Mouse (Mus musculus): Measurements from ENCODE around the gene Itpr1. TPM values are rescaled to one million over a fixed set of nuclear protein-coding genes. Genes with fewer than 3 reads are reported as not detected.

The Itpr1 gene
- polyA plus RNA-seq, 1 experiment from 2014 or later = 9.0 TPM

DNA sequence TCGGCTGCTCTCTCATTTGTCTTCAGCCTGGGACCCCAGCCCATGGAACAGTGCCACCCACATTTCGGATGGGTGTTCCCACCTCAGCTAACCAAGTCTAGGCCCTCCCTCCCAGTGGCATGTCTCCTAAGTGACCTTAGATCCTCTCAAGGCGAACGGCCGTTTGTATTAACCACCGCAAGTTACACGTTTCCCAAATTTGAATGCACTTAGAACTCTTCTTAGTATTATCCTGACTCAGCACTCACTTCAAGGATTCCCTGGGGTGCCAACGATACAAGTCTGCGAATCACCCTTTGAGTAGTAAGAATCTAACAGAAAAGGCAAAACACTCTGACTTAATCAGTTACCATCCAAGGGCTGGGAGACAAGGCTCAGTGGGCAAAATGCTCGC is 311.7 kb downstream of the Itpr1 start:
- H3K4me2 ChIP-seq (replicated peaks) = no peak overlapping the region
- no peak overlapping the region for H3K9ac ChIP-seq
- no peak for ATAC-seq
- peaks cover 7% of the 10 kb centered on the region for H3K4me1 ChIP-seq (replicated peaks)
- H3K27ac ChIP-seq = no peak overlapping the region
- WGBS = 89% methylated on average over 10 of the region's 10 CpGs
- no peaks in the 10 kb centered on the region for H3K9me3 ChIP-seq
- H3K4me3 ChIP-seq (replicated peaks) = no peak overlapping the region
- no peaks in the 10 kb centered on the region for H3K27me3 ChIP-seq (replicated peaks)
- no peaks in the 10 kb centered on the region for H3K36me3 ChIP-seq

DNA sequence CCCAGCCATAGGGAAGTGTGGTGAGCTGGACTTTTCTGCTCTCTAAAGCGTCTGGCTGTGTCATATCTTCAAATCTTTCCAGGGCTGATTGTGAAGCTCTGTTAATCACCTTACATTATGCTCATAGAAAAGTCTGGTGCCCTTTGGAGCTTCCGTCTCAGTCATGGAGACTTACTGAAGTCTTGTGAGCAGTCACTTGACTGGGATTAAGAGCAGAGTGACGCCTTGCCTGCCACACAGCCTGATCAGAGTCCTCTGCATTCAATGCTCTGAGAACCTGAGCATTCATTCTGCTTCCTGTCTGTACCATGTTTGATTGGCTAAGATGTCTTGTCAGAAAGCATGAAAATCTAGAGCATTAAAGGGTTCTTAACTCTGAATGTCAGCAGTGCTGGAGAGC is 314.7 kb downstream of the Itpr1 start:
- Histone ChIP-seq H3K27me3 (replicated peaks) (no peaks in the 10 kb centered on the region), H3K4me2 (replicated peaks) (no peak overlapping the region), H3K36me3 (no peaks in the 10 kb centered on the region), H3K27ac (peak overlapping the region; percentile 51), H3K4me1 (replicated peaks) (peaks cover 23% of the 10 kb centered on the region), H3K4me3 (replicated peaks) (no peak overlapping the region), H3K9ac (no peak overlapping the region), H3K9me3 (no peaks in the 10 kb centered on the region)
- WGBS = 83% methylated on average over 3 of the region's 3 CpGs
- peak; percentile 58 for ATAC-seq

DNA sequence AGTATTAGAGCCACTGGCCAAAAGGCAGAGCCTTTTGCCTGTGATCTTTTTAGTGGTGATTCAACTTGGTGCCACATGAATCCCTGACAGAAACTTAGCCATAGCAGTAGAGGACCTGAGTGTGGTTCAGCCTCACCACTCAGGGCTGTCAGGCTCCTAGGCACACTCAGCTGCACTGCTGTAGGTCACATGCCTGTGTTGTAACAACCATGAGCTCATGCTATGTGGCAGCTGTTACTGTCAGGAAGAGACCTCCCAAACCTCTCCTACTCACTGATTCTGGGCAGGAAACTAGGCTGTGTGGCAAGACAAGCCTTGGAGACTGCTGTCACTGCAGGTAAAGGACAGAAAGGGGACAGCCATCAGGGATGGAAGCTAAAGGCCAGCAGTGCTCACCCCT is 315.1 kb downstream of the Itpr1 start:
- Histone ChIP-seq H3K27ac (peak overlapping the region; percentile 51), H3K27me3 (replicated peaks) (no peaks in the 10 kb centered on the region), H3K4me2 (replicated peaks) (no peak overlapping the region), H3K4me1 (replicated peaks) (peaks cover 27% of the 10 kb centered on the region), H3K36me3 (no peaks in the 10 kb centered on the region), H3K9me3 (no peaks in the 10 kb centered on the region), H3K4me3 (replicated peaks) (no peak overlapping the region), H3K9ac (no peak overlapping the region)
- ATAC-seq = peak; percentile 50

DNA sequence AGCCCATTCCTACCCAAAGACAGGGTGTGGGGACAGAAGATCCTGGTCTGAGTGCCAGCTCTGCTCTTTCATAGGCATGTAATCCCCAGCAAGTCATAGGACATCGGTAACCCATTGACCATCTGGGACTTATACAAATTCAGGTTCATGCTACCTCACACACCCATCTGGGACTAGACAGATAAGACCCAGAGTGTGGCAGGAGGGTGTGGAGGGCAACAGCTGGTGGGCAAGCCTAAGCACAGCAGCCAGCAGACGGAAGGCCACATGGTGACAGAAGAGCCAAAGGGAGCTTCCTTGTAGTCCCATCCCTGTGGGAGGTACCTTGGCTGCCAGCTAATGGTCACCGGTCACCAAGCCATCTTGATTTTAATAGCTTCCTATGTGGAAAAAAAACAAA is 316.3 kb downstream of the Itpr1 start:
- no peak overlapping the region for H3K9ac ChIP-seq
- H3K36me3 ChIP-seq = no peaks in the 10 kb centered on the region
- WGBS = 90% methylated on average over 3 of the region's 3 CpGs
- H3K27me3 ChIP-seq (replicated peaks) = no peaks in the 10 kb centered on the region
- no peaks in the 10 kb centered on the region for H3K9me3 ChIP-seq
- no peak overlapping the region for H3K4me2 ChIP-seq (replicated peaks)
- peak; percentile 23; the same call in 1 of the 2 replicates for ATAC-seq
- no peak overlapping the region for H3K27ac ChIP-seq
- no peak overlapping the region for H3K4me3 ChIP-seq (replicated peaks)
- H3K4me1 ChIP-seq (replicated peaks) = peaks cover 30% of the 10 kb centered on the region

DNA sequence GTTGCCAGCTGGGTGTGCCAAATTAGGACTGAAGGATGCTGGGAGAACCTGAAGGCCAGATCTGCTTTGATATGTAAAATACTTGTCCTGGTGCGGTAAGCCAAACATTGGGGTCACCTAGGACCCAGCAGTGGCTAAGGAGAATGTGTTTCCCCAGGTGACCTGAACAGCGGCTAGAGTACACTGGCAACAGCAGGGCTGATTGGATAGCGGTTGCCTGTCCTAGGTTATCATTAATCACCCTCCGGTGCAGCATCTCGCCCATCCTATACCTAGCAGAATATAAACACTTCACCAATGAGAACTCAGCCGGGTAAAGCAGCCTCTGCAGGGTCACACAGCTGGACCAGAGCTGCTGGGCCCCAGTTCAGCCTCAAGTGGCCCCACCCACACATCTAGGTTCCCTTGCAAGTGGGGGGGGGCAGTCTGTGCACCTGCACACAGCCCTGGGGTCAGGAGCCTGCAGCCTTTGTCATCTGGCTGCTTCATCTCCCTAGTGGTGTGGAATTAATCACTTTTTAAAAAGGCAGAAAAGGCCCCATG is 318.0 kb downstream of the Itpr1 start:
- Histone ChIP-seq H3K9ac (no peak overlapping the region), H3K4me3 (replicated peaks) (no peak overlapping the region), H3K36me3 (no peaks in the 10 kb centered on the region), H3K4me1 (replicated peaks) (peaks cover 36% of the 10 kb centered on the region), H3K27ac (peak overlapping the region; percentile 86), H3K9me3 (no peaks in the 10 kb centered on the region), H3K4me2 (replicated peaks) (no peak overlapping the region), H3K27me3 (replicated peaks) (no peaks in the 10 kb centered on the region)
- no peak for ATAC-seq
- WGBS = 32% methylated on average over 6 of the region's 6 CpGs

DNA sequence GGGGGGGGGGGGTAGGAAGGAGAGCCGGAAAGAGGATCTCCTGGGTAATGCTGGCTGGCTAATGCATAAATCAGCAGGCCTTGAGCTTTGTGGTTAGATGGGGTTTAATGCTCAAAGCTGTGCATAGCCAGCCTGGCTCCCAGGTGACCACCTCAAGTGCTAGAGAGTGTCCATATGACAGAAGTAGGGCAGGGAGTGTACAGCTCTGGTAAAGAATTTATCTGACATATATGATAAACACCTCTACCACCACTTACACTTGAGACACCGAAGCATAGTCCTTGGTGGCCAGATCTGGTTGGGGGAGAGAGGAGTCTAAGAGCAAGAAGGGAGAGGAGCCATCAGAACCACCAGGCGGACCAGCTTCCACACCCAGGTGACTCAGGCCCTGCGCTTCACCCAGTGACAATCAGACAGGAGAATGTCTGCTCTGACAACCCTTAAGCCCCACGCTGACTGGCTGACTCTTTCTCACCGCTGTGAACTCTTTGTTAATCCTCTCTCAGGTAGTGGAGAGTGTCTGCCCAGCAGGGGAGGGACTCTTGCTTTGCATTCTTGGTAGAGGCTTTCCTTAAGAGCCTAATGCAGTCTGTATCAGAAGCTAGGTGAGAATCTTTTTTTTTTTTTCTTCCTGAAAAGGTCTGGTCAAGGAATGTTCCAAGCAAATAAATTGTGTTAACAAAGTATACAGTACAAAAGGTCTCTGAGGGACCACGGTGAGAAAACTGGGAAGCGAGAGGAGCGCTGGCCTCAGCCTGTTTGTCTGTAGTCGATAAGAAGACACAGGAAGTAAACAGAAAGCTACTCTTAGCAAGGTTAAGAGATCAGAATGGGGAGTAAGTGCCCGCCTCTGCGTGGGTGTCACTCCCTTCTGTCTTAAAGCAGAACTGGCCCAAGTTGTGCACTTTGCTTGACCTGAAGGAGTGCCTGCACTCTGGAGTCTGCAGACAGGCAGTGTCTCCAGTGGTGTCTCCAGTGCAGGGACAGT is 318.7 kb downstream of the Itpr1 start:
- Histone ChIP-seq H3K4me2 (replicated peaks) (peak overlapping the region; percentile 28; the same call in 1 of the 2 replicates), H3K27me3 (replicated peaks) (no peaks in the 10 kb centered on the region), H3K9ac (no peak overlapping the region), H3K4me3 (replicated peaks) (no peak overlapping the region), H3K36me3 (no peaks in the 10 kb centered on the region), H3K4me1 (replicated peaks) (peaks cover 36% of the 10 kb centered on the region), H3K27ac (peak overlapping the region; percentile 86), H3K9me3 (no peaks in the 10 kb centered on the region)
- 26% methylated on average over 12 of the region's 12 CpGs for WGBS
- peak; percentile 58 for ATAC-seq

DNA sequence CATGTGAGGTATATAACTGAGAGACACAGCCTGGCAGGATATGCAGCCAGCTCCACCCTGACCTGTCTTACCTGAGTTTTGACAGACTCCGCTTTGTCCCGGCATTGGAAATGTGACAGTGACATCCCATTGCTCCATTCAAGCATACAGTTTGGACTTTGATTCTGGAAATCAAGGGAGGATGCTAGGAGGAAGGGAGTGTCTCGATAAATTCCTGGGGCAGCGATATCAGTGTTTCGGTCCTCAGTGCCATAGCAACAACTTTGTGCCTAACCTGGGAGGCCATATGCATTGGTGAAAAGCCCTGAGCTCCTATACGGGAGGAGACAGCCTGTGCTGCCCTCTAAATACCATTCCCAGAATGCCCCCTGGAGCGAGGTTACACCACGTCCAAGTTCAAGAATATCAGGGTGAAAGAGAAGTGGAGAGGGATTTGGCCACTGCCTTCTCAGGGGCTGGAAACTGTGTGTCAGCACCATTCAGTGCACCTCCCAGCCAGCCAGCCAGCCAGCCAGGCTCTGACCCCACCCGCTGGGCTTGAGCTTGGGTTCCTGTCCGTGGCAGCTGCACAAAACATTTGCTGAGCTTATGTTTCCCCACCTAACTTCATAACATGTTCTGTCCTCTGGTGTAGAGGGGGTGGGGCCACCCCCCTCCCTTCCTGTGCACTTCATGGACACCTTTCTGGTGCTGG is 319.7 kb downstream of the Itpr1 start:
- H3K4me2 ChIP-seq (replicated peaks) = peak overlapping the region; percentile 28; the same call in 1 of the 2 replicates
- H3K4me1 ChIP-seq (replicated peaks) = peaks cover 38% of the 10 kb centered on the region
- H3K27me3 ChIP-seq (replicated peaks) = no peaks in the 10 kb centered on the region

DNA sequence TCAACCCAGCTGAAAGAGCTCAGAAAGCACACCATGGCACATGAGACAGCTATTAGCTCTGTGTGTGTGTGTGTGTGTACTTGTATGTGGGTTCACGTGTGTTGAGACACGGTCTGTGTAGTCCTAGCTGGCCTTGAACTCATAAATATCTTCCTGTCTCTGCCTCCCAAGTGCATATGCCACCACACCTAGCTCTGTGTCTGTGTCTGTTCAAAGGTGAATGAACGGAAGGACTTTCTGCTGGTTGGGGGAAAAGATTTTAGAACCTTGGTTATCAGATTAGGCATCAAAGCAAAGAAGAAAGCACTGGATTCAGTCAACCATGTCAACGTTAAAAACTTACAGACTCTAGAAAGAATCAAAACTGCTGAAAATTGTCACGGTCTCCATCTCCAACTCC is 321.2 kb downstream of the Itpr1 start:
- H3K9me3 ChIP-seq = no peaks in the 10 kb centered on the region
- H3K4me3 ChIP-seq (replicated peaks) = no peak overlapping the region
- no peaks in the 10 kb centered on the region for H3K36me3 ChIP-seq
- H3K9ac ChIP-seq = no peak overlapping the region
- peak overlapping the region; percentile 37; the same call in 1 of the 2 replicates for H3K27ac ChIP-seq
- H3K4me2 ChIP-seq (replicated peaks) = no peak overlapping the region
- no peak for ATAC-seq
- H3K4me1 ChIP-seq (replicated peaks) = peaks cover 36% of the 10 kb centered on the region
- no peaks in the 10 kb centered on the region for H3K27me3 ChIP-seq (replicated peaks)
- WGBS = 82% methylated on average over 5 of the region's 5 CpGs

More for the DNA sequence above, 319.7 kb downstream of the Itpr1 start:
- Histone ChIP-seq H3K9me3 (no peaks in the 10 kb centered on the region), H3K9ac (no peak overlapping the region), H3K36me3 (no peaks in the 10 kb centered on the region), H3K4me3 (replicated peaks) (no peak overlapping the region), H3K27ac (peak overlapping the region; percentile 86)
- ATAC-seq = peak; percentile 37
- WGBS = 63% methylated on average over 10 of the region's 10 CpGs

DNA sequence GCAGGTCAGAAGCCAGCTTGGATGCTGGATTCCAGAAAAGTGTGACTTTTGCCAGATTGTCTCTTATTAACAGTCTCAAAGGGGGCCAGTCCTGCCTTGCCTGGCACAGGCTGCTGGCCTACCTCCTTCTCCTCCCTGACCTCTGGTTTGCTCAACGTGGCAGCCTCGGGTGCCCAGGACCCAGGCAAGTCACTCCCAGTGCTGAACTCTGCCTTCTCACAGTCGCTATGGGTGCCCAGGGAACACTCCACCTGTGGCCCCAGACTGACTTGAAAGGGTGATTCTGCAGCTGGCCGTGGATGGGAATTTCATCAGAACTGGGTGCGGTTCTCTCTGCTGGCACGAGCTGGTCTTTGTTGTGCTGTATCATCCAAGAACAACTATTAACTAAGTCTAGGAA is 321.7 kb downstream of the Itpr1 start:
- Histone ChIP-seq H3K4me3 (replicated peaks) (no peak overlapping the region), H3K27me3 (replicated peaks) (no peaks in the 10 kb centered on the region), H3K4me2 (replicated peaks) (no peak overlapping the region), H3K36me3 (no peaks in the 10 kb centered on the region), H3K9me3 (no peaks in the 10 kb centered on the region), H3K9ac (no peak overlapping the region), H3K27ac (peak overlapping the region; percentile 37; the same call in 1 of the 2 replicates), H3K4me1 (replicated peaks) (peaks cover 39% of the 10 kb centered on the region)
- 56% methylated on average over 6 of the region's 6 CpGs for WGBS
- peak; percentile 32 for ATAC-seq

DNA sequence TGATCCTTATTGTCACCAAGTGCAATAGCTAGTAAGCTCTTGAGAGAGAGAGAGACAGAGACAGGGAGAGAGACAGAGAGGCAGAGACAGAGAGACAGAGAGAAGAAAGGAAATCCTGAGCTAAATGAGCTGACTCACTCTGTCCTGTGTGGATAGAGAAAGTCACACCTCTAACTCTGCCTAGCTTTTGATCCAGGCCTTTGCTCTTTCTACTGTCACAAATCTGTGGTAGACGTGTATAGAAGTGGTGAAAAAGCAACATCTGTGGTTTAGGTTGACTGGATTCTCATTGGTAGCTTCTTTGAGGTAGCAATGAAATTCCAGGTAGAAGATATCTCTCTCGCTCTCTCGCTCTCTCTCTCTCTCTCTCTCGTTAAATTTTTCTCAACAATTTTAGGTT is 322.4 kb downstream of the Itpr1 start:
- Histone ChIP-seq H3K4me2 (replicated peaks) (no peak overlapping the region), H3K9ac (no peak overlapping the region), H3K27me3 (replicated peaks) (no peaks in the 10 kb centered on the region), H3K4me1 (replicated peaks) (peaks cover 39% of the 10 kb centered on the region), H3K9me3 (no peaks in the 10 kb centered on the region), H3K4me3 (replicated peaks) (no peak overlapping the region), H3K27ac (0 out of 2 replicates have a peak overlapping the region, but pooled peaks have one; percentile 37), H3K36me3 (no peaks in the 10 kb centered on the region)
- ATAC-seq = no peak
- WGBS = 89% methylated on average over 4 of the region's 4 CpGs

DNA sequence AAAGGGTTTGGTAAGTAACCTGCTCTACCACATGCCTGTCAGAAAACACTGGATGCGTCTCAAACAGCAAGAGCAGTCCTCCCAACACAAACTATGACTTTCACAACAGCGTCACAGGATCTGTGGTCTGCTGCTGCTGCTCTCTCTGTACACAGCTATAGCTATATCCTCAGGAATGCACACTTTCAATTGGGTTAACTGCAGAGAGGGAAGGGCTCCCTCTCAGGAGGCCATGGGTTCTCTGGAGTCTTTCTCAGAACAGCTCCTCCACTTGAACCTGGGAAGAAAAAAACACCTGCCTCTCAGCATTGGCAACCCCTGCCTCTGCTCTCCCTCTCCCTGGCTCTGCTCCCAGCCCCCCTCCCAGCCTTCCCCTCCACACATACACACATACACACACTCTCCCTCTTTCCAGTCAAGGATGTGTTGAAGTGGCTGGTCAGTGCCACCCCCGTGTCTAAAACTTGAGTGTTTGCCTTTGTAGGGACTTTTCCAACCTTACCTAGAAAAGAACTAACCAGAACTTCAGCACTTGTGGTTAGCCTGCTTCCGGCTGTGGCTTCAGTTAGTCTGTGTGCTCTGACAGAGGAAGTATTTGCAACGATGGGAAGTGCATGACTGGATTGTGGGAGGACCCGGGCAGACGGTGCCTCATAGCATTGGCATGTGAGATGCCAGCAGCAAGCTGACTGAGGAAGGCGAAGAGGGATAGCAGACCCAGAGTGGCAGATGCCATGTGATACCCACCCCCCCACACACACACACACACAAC is 323.8 kb downstream of the Itpr1 start:
- no peak for ATAC-seq
- WGBS = 70% methylated on average over 8 of the region's 8 CpGs
- no peak overlapping the region for H3K27ac ChIP-seq
- no peaks in the 10 kb centered on the region for H3K36me3 ChIP-seq
- peaks cover 30% of the 10 kb centered on the region for H3K4me1 ChIP-seq (replicated peaks)
- H3K9ac ChIP-seq = no peak overlapping the region
- no peaks in the 10 kb centered on the region for H3K27me3 ChIP-seq (replicated peaks)
- H3K9me3 ChIP-seq = no peaks in the 10 kb centered on the region
- H3K4me3 ChIP-seq (replicated peaks) = no peak overlapping the region
- no peak overlapping the region for H3K4me2 ChIP-seq (replicated peaks)

DNA sequence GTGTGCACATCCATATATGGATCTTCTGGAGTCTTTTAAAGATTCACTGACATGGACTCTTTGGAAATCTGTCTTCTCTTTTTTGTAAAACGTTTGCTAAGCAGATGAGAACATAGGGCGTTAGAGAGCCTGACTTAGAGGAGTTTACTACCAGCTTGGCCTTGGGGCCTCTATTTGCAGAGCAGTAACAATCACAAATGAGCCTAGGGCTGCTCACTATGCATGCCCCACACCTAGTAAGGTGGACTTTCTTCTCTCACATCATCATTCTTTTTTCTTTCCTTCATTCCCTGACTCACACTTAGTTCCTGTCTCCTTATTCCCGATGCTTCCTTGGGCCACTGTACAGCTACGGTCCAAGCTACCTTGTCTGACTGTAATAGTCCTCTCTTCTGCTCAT is 325.5 kb downstream of the Itpr1 start:
- 60% methylated on average over 4 of the region's 4 CpGs for WGBS
- H3K4me1 ChIP-seq (replicated peaks) = peaks cover 17% of the 10 kb centered on the region; the same call in 1 of the 2 replicates
- H3K4me3 ChIP-seq (replicated peaks) = no peak overlapping the region
- H3K9ac ChIP-seq = no peak overlapping the region
- H3K4me2 ChIP-seq (replicated peaks) = no peak overlapping the region
- H3K27me3 ChIP-seq (replicated peaks) = no peaks in the 10 kb centered on the region
- ATAC-seq = peak; percentile 75
- no peaks in the 10 kb centered on the region for H3K36me3 ChIP-seq
- no peak overlapping the region for H3K27ac ChIP-seq
- H3K9me3 ChIP-seq = no peaks in the 10 kb centered on the region

All from intestine, embryonic 15.5 days (tissue).